20 mouse cellular contexts compared by ENCODE assay signal in genomic region chr2:70214401-70214800, GRCm38 (mm10).
DNase-seq lines count a peak whose midpoint lies in the region; ATAC-seq lines count a peak whose summit lies in the region.
"Had no signal": no experiment of that assay in that cellular context is flagged by ENCODE, and none has a peak within 500 bp of the region (broad histone marks: within the 10 kb centered on the region; RNA-seq: fewer than 3 reads in every experiment).

No protein-coding gene starts in this region.

- WGBS in hindbrain, embryonic 10.5 days = 82% methylated on average over 8 of the region's 8 CpGs

- peaks cover 6% of the 10 kb centered on the region; the same call in 1 of the 2 replicates for H3K9me3 ChIP-seq in hindbrain, embryonic 10.5 days
- H3K9me3 ChIP-seq: embryonic facial prominence, embryonic 13.5 days; liver, embryonic 15.5 days; stomach, embryonic 15.5 days had no signal

- DNase-seq in ovary, adult 18-20 months (ENCODE audit: low spot score) = peak; percentile 4
- DNase-seq in ovary, postnatal 10 days (ENCODE audit: low spot score) = no peak
- peak; percentile 27 to 48 for DNase-seq in frontal cortex, postnatal 14 days (ENCODE audit: low spot score in 2 of 2)
- peak; percentile 56 to 83 for DNase-seq in left cerebral cortex, postnatal 25 days (ENCODE audit: low spot score in 2 of 2)
- no peak for DNase-seq in urinary bladder, postnatal 36 days (ENCODE audit: low spot score in 2 of 2)
- DNase-seq in hindbrain, embryonic 10.5 days (ENCODE audit: low spot score) = no peak
- DNase-seq: adrenal gland, adult 2 months; cerebellum, adult 9-11 months; gastrocnemius, postnatal 14 days; thymus, adult 2 months had no signal

- H3K36me3 ChIP-seq in hindbrain, embryonic 10.5 days = no peaks in the 10 kb centered on the region
- H3K36me3 ChIP-seq: embryonic facial prominence, embryonic 13.5 days; kidney, embryonic 15.5 days; limb, embryonic 15.5 days; liver, embryonic 15.5 days; midbrain, embryonic 12.5 days; stomach, embryonic 15.5 days had no signal

- H3K4me3 ChIP-seq in hindbrain, embryonic 10.5 days = no peak overlapping the region
- H3K4me3 ChIP-seq: embryonic facial prominence, embryonic 13.5 days; kidney, embryonic 15.5 days; limb, embryonic 15.5 days; liver, embryonic 15.5 days; midbrain, embryonic 12.5 days; stomach, embryonic 15.5 days had no signal

- H3K27ac ChIP-seq in hindbrain, embryonic 10.5 days = no peak overlapping the region
- H3K27ac ChIP-seq: embryonic facial prominence, embryonic 13.5 days; hindbrain, postnatal 0 days; kidney, embryonic 15.5 days; limb, embryonic 15.5 days; liver, embryonic 15.5 days; midbrain, embryonic 12.5 days; stomach, embryonic 15.5 days had no signal

- intact Hi-C loops in left cerebral cortex, postnatal 25 days (cut with DNase I) = no loop called here

- no peak for ATAC-seq in activated CD4-positive, CD25-positive, alpha-beta regulatory T cell, adult 4 months
- ATAC-seq: forebrain, embryonic 14.5 days; hindbrain, postnatal 0 days; intestine, postnatal 0 days had no signal

- H3K27me3 ChIP-seq in hindbrain, embryonic 10.5 days (ENCODE audit: insufficient read depth, poor library complexity, severe bottlenecking) = no peaks in the 10 kb centered on the region
- H3K27me3 ChIP-seq: limb, embryonic 15.5 days; liver, embryonic 15.5 days; stomach, embryonic 15.5 days had no signal

- H3K4me1 ChIP-seq in hindbrain, embryonic 10.5 days (replicated peaks) = no peaks in the 10 kb centered on the region
- H3K4me1 ChIP-seq: embryonic facial prominence, embryonic 13.5 days; kidney, embryonic 15.5 days; limb, embryonic 15.5 days; liver, embryonic 15.5 days; stomach, embryonic 15.5 days had no signal

Comparison
In these comparisons a context has a peak if more than half of its experiments do, and no peak if none do; other contexts are left out.
1. DNase-seq: peak in ovary, adult 18-20 months (single experiment), frontal cortex, postnatal 14 days (2 of 2) and left cerebral cortex, postnatal 25 days (2 of 2); none in ovary, postnatal 10 days (single experiment), urinary bladder, postnatal 36 days (0 of 2) and hindbrain, embryonic 10.5 days (single experiment).